Mouse (Mus musculus) right cerebral cortex, postnatal 10 days (tissue): Measurements from ENCODE around the gene Sgsm2.

Experiments
- DNase-seq, 2 experiments: peaks; one replicate each; pipeline ENCODE4 v3.0.0; 2021; ENCODE audit warnings: low spot score in 2 of 2

Sgsm2 gene

GRCm38 (mm10) chr11:74896901-74897677 is at the start of gene Sgsm2:
Gene Sgsm2 (minus strand): TSS chr11:74897060.
- peak; percentile 83 for DNase-seq

DNA sequence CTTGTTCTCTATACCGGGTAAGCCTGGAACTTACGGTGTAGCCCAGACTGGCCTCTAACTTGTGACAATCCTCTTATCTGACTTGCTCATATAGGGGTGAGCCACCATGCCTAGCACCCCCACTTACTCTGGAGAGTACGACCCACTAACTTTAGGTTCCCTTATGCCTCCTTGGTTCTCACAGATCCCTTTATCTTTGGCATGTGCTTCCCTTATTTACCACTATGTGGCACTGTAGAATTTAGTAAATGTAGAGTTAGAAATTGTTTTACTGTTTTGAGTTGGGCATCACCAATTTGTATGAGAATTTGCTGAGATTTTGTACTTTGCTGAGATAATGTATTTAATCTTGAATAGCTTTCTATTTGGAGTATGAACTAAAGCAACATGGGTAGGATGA is 49.5 kb upstream of the Sgsm2 start:
- no peak for DNase-seq

- DNase-seq, result no peak
These were observed 33.5 kb upstream of the Sgsm2 start for GRCm38 (mm10) chr11:74930391-74930790.

DNA sequence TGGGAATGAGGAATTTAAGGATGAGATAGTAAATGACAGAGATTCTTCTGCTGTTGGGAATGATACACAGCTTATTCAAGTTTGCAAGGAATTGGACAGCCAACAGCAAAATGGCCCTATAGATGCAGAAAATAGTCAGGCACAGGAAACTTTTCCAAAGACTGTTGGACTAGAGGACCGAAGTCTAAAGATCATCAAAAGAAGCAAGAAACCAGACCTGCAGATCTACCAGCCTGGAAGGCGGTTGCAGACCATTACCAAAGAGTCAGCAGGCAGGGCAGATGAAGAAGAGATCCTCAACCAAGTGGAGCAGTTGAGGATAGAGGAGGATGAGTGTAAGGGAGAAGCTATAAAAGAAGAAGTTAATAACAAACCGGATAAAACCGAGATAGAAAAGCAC is 32.3 kb upstream of the Sgsm2 start:
- DNase-seq, result no peak

GRCm38 (mm10) chr11:74927236-74927725 is 30.4 kb upstream of the Sgsm2 start:
- no peak for DNase-seq

DNA sequence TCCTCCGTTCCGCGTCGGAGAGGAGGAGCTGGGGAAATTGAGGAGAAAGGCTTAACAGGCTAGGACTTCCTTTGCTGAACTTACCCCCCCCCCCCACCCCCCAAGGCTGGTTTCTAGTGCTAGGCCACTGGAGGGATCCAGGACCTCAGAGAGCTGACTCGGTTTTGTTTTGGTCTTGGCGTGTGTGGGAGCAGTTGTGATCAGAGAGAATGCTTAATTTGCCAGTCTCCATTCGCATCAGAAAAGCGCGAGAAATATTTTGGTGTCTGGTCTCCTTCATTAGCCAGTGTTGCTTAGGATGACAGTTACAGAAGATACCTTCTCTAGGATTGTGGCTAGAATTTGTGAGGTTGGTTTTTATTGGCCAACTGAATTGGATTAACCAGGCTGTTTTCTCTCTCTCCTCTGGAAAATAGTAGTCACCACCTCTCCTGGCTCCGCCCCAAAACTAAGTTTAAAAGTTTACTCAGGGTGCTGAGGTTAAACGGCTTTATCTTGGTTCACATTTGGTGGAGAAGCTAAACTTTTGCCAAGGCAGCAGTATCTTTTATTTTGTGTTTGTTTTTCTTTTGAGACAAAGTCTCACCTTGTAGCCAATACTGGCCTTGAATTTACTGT is 29.6 kb upstream of the Sgsm2 start:
- DNase-seq, result no peak

DNA sequence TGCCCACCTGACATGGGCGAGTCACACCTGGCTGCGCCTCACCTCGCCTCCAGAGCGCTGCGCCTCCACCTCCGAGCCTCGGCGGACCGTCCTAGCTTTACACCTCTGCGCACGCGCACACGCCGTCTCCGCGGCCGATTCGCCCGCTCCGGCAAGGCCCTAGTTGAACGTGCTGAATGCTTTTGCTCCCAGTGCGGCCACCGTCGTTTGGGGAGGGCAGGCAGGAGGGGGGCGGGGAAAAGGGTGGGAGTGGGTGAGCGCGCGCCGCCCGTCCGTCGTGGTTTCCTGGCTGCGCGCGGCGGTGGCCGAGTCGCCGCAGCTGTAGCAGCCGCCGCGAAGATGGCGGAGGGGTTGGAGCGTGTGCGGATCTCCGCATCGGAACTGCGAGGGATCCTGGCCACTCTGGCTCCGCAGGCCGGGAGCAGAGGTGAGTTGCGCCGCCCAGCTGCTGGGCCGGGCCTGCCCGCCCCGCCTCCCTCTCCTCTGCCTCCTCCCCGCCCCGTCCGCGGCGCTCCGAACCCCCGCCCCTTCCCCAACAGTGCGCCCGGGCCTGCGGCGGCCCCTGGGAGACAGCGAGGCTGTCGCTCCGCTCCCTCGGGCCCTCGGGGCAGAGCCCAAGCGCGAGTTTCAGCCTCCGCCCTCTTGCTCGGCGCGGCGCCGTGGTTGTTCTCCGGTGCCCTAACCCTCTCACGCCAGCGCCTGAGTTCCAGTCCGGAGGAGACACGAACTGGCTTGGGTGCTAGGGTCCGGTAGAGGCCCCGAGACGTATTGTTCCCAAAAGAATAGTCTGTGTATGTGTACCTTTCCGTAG is 28.9 kb upstream of the Sgsm2 start, which contains the start of the genes Smg6 and Srr:
Smg6 (plus strand) TSS at position 247 of the 811 bp plus-strand sequence.
Srr (minus strand) TSS at position 372 of the 811 bp plus-strand sequence.
- DNase-seq, result peak; percentile 97 to 98

- DNase-seq, result no peak
These were observed 27.3 kb upstream of the Sgsm2 start for GRCm38 (mm10) chr11:74924149-74924548.

DNA sequence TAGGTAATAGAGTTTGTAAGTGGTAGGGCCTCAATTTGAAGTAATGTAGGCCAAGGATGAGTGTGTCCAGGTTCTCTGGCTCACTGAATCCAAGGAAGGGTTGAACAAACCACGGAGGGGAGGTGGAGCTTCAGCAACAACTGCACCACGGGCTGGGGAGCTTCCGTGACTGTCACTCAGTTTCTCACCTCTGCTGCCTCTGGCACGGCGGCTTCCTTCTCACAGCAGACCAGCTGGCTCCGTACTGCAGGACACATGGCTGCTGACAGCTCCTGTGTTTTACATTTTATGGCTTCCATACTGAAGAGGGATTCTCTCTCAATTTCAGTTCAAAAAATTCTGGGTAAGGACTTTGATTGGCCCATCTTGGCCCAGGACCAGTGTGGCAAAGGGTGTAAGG is 22.4 kb upstream of the Sgsm2 start:
- no peak for DNase-seq

- DNase-seq, result no peak
These were observed 15.6 kb upstream of the Sgsm2 start for GRCm38 (mm10) chr11:74912492-74912891.

DNA sequence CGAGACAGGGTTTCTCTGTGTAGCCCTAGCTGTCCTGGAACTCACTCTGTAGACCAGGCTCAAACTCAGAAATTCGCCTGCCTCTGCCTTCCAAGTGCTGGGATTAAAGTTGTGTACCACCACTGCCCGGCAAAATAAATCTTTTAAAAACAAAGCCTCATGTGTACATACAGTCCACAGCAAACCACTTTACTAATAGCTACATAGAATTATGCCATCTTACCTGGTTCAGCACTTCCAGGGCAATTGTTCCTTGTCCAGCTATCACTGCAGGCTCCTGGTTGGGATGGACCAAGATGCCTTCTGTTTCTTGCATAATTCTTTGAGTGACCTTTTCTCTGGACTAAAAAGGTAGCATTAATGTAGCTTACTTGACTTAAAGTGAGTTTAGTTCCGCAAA is 13.1 kb upstream of the Sgsm2 start:
- no peak for DNase-seq

DNA sequence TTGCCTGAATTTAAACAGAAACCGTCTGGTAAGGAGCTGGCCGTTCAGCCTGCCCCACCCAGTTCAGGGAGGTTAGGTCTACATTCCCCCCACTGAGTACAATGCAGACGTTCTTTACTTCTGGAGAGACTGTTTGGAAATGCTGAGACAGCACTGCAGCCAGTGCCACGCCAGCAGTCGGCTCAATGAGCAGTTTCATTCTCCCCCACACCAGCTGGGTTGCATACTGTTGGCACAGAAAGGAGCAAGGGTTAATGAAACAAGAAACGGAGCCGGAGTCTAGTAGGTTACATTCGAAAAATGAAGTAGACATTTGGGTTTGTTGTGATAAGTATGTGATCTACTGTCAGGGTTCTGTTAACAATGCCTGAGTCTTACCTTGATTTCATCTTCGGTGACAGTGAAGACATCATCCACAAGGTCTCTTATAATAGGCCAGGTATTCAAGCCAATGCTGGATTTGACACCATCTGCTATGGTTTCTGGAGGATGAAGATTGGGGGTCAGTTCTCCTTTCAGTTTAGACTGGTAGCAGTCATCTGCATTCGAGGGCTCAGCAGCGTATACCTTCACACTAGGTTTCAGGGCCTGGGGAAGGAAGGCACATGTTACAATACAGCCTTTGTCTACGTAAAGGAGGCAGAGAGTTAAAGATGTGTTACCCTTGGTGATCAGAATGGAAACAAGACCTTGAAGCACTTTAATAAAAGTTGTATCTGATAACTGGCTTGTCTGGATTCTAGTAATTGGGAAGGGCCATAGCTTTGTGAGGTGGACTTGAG is 11.9 kb upstream of the Sgsm2 start:
- no peak for DNase-seq

DNA sequence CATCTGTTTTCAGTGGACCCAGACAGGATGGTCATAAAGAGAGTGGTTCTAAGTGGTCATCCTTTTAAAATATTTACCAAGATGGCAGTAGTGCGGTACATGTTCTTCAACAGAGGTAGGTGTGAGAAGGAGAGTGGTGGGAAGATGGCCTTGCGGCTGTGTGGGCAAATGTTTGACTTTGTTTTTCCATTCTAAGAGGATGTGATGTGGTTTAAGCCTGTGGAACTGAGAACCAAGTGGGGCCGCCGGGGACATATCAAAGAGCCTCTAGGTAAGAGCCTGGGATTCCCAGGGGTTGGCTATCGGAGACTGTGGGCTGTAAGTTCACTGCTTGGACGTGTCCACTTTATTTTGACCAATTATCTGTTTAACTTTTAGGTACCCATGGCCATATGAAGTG is 11.0 kb upstream of the Sgsm2 start:
- no peak for DNase-seq

GRCm38 (mm10) chr11:74902416-74902815 is 5.6 kb upstream of the Sgsm2 start:
- no peak for DNase-seq

- no peak for DNase-seq
These were observed 4.7 kb upstream of the Sgsm2 start for GRCm38 (mm10) chr11:74901555-74901954.

- no peak for DNase-seq
These were observed 1.6 kb upstream of the Sgsm2 start for GRCm38 (mm10) chr11:74898517-74898827.

DNA sequence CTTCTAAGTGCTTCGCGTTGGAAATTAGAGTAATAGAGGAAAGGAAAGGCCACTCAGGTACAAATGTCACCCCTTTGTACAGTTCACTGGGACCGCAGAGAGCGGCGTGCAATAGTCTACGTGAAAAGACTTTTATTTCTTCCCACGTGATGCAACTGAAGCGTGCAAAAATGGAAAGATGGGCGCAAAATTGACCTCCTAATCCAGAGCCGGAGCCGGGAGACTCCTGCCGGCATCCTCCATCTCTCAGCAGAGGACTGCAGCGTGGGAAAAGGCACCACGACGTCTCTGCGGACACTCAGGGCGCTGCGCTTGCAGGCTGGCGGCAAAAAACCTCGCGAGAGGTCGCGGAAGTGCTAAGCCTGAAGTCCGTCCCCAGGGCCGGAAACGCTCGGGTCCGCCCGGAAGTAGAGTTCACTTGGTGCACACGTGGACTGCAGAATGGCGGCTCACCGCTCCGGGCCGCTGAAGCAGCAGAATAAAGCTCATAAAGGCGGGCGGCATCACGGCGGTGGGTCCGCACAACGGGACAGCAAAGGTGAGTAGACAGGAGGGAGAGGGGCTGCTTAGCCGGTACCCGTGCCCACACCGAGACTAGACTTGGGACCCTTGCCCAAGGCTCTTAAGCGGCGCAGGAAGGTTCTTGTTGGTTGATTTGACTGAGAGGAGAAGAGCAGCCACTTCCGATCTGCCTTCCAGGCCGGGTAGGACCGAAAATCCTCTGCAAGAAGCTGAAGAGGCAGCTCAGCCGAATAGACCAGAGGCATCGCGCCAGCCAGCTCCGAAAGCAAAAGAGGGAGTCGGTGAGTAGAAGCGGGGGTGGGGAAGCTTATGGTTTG is 1.0 kb upstream of the Sgsm2 start, which contains the start of gene Tsr1:
Tsr1 (plus strand) TSS at position 394 of the 839 bp plus-strand sequence.
- DNase-seq, result peak; percentile 95 to 97

DNA sequence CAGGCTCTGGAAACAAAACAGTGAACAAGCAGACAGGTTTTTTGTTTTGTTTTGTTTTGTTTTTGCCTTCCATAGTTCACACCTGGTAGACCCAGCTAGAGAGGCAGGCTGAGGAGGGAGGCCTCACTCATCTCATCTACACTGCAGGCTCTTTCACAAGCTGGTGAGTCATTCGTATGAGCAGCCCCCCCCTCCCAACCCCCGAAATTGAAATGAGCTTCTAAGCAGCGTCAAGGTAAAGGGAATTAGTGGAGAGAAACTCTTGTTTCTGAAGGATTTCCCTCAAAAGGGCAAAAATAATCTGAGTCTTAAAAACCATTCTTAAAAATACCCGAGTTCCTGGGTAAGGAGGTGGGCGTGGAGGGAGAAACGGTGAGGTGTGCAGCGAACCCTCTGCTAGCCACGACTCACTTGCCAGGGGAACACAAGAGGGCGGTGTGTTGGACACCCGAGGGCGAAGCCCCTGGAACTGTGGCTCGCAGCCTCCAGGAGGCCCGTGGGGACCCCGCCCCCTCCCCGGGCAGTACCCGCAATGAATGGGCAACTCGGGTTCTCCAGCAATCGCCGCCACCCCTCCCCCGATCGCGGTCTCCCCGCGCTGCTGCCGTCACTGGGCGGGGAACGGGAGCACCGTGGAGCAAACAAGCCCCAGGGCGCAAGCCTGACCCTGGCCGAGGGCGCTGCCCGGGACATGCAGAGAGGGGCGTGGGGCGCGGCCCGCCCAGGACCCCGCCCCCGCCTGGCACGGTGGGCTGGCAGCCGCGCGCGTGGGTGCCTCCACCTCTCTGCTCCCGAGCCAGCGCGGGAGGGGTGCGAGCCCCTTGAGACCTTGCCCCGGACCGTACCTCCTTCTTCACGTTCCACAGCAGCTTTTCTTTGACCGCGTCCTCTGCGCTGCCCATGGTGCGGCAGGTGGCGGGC is 620 bp downstream of the Sgsm2 start:
- peak; percentile 72 to 81 for DNase-seq

DNA sequence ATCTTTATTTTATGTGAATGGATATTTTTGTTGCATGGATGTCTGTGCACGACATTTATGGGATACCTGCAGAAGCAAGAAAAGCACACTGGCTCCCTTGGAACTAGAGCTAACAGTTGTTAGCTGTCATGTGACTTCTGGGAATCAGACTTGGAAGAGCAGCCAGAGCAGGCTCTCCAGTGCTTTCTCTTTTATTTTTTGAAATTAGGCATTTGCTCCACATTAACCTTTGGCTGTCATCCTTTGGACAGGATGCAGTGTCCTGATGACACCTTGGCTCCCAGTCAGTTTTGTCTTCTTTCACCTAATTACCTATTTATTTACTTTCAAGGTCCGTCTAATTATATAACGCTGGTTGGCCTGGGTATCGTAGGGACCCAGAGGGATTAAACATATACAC is 2.2 kb downstream of the Sgsm2 start:
- DNase-seq, result no peak

GRCm38 (mm10) chr11:74883098-74883497 is 13.8 kb downstream of the Sgsm2 start:
- no peak for DNase-seq
